Mouse (Mus musculus) gastrocnemius, adult 2 months (tissue): ENCODE measurements around the gene Ftl1-ps1. TPM values are rescaled to one million over a fixed set of nuclear protein-coding genes. Genes with fewer than 3 reads are reported as not detected.

Experiments used
- DNase-seq: peaks from one replicate; pipeline ENCODE4 v3.0.0; 2022
- H3K27ac ChIP-seq: fragments of 200-600 bp; 2 replicates; pipeline ENCODE4 v1.8.1; 2022; ENCODE audit warnings: mild to moderate bottlenecking
- H3K4me3 ChIP-seq: fragments of 200-600 bp; 2 replicates; pipeline ENCODE4 v1.8.1; 2022; ENCODE audit warnings: mild to moderate bottlenecking, moderate library complexity
- CTCF ChIP-seq: fragments of 200-600 bp; IDR thresholded peaks from 2 replicates; pipeline ENCODE4 v1.8.1; 2022; ENCODE audit warnings: antibody characterized with exemption, mild to moderate bottlenecking, moderate library complexity
- intact Hi-C: fragments of 180-260 bp; cut with DNase I; formaldehyde crosslinking; loops from one replicate; pipeline ENCODE4 v1.15.1; 2025
- microRNA-seq: library from miRNA; unstranded; fragments of <30 nt; microRNA quantifications from one replicate; pipeline ENCODE4 v1.2.0, GENCODE M21; 2021
- total RNA-seq, 2 experiments: library from RNA; stranded (reverse); gene quantifications; 2 replicates each; pipeline ENCODE4 v1.2.3; 2021

The Ftl1-ps1 gene
- total RNA-seq, 2 experiments from 2014 or later: 186 to 274 TPM

DNA sequence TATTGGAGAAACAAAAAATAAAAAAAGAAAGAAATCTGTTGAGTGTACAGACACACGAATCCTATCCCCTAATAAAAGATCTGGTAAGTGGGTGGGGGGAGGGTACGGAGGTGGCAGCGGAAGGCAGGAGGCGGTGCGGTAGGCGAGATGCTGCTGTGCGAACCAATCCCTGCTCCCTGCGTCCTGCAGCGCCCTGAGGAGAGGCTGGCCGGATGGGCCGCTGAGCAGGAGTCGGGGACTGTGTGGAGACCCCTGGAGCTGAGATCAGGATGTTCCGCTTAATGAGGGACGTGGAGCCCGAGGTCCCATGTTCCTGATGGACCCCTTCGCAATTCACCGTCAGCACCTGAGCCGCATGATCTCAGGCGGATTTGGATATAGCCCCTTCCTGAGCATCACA is 40.4 kb downstream of the Ftl1-ps1 start:
- no peak for TF ChIP-seq CTCF
- H3K27ac ChIP-seq: no peak overlapping the region
- DNase-seq: no peak
- no peak overlapping the region for H3K4me3 ChIP-seq
- intact Hi-C loops: no loop called here

Small RNA genes lying within 50 kb of the gene (microRNA-seq; reads per million reads assigned to microRNA genes)
- gene Mir692-3: not detected

Other genes with a start within 250 kb of the Ftl1-ps1 start
- gene Exoc3, start 191.0 kb upstream of the Ftl1-ps1 start, total RNA-seq: 10 to 100 TPM; 30.7 to 35.3 TPM
- not detected for gene Ahrr, start 107.4 kb upstream of the Ftl1-ps1 start, total RNA-seq
- 10 to 100 TPM; 18.0 to 18.3 TPM for gene Pdcd6, start 82.1 kb upstream of the Ftl1-ps1 start, total RNA-seq
- 100 to 1,000 TPM; 600 to 778 TPM for gene Sdha, start 49.4 kb upstream of the Ftl1-ps1 start, total RNA-seq
- 10 to 100 TPM; 51.5 to 61.4 TPM for gene Ccdc127, start 49.4 kb upstream of the Ftl1-ps1 start, total RNA-seq
- 100 to 1,000 TPM in 1 of 2 experiments, 10 to 100 TPM in 1; 91.6 to 105 TPM for gene Lrrc14b, start 35.7 kb upstream of the Ftl1-ps1 start, total RNA-seq
- 1 to 10 TPM; 2.6 to 3.7 TPM for gene Zfp72, start 8.9 kb upstream of the Ftl1-ps1 start, total RNA-seq
- 1 to 10 TPM; 6.7 to 7.5 TPM for gene Zfp825, start 94.3 kb downstream of the Ftl1-ps1 start, total RNA-seq
- gene Erap1, start 239.9 kb downstream of the Ftl1-ps1 start, total RNA-seq: 10 to 100 TPM; 23.5 to 37.2 TPM